Mouse (Mus musculus): Measurements from ENCODE around the gene Hnf4a. TPM values are rescaled to one million over a fixed set of nuclear protein-coding genes. Genes with fewer than 3 reads are reported as not detected.

The Hnf4a gene
- total and polyA plus RNA-seq, 3 experiments = 0.05 to 0.38 (median 0.17) TPM

- TF ChIP-seq POLR2AphosphoS5 (IDR thresholded peaks at IDR 0.05; ENCODE audit: insufficient replicate concordance, low read depth, low read length) = no peak
- no peak for TF ChIP-seq CTCF (IDR thresholded peaks at IDR 0.05; ENCODE audit: low read depth, low read length)
- no peak for TF ChIP-seq TAL1 (conservative IDR thresholded peaks at IDR 0.05; ENCODE audit: low read depth, low read length)
- TF ChIP-seq GATA1 (IDR thresholded peaks at IDR 0.05; ENCODE audit: borderline replicate concordance, low read length) = no peak
- no peak for TF ChIP-seq GATA2 (IDR thresholded peaks at IDR 0.05; ENCODE audit: borderline replicate concordance, low read depth, low read length)
- Histone ChIP-seq H3K4me3 (ENCODE audit: low read depth, low read length) (no peak overlapping the region), H3K27me3 (ENCODE audit: insufficient read depth, low read length) (peaks cover 5% of the 10 kb centered on the region; the same call in 1 of the 2 replicates), H3K4me1 (ENCODE audit: insufficient read depth, low read depth, low read length) (peaks cover 2% of the 10 kb centered on the region; the same call in 1 of the 2 replicates), H3K9me3 (replicated peaks) (no peaks in the 10 kb centered on the region), H3K36me3 (replicated peaks) (no peaks in the 10 kb centered on the region)
- ATAC-seq (ENCODE audit: extremely low read depth, insufficient number of reproducible peaks, low FRiP score, poor library complexity, severe bottlenecking) = no peak
- DNase-seq (ENCODE audit: low spot score) = no peak
Observed at GRCm38 (mm10) chr2:163558548-163558947, 51.9 kb downstream of the Hnf4a start.

- ATAC-seq (ENCODE audit: extremely low read depth, insufficient number of reproducible peaks, low FRiP score, poor library complexity, severe bottlenecking) (no peak), DNase-seq (ENCODE audit: low spot score) (no peak)
- TF ChIP-seq TAL1 (conservative IDR thresholded peaks at IDR 0.05; ENCODE audit: low read depth, low read length) (no peak), CTCF (IDR thresholded peaks at IDR 0.05; ENCODE audit: low read depth, low read length) (no peak)
- Histone ChIP-seq H3K36me3 (replicated peaks) (no peaks in the 10 kb centered on the region), H3K27me3 (ENCODE audit: insufficient read depth, low read length) (peaks cover 5% of the 10 kb centered on the region; the same call in 1 of the 2 replicates), H3K4me1 (ENCODE audit: insufficient read depth, low read depth, low read length) (no peaks in the 10 kb centered on the region), H3K9me3 (replicated peaks) (no peaks in the 10 kb centered on the region), H3K4me3 (ENCODE audit: low read depth, low read length) (no peak overlapping the region)
Observed at GRCm38 (mm10) chr2:163559236-163559635, 52.6 kb downstream of the Hnf4a start.

GRCm38 (mm10) chr2:163560247-163560646 lies 53.6 kb downstream of the Hnf4a start:
- no peaks in the 10 kb centered on the region for H3K36me3 ChIP-seq (replicated peaks)
- TF ChIP-seq GATA1 (IDR thresholded peaks at IDR 0.05; ENCODE audit: borderline replicate concordance, low read length) = no peak
- no peak for TF ChIP-seq CTCF (IDR thresholded peaks at IDR 0.05; ENCODE audit: low read depth, low read length)
- no peak for TF ChIP-seq POLR2AphosphoS5 (IDR thresholded peaks at IDR 0.05; ENCODE audit: insufficient replicate concordance, low read depth, low read length)
- TF ChIP-seq GATA2 (IDR thresholded peaks at IDR 0.05; ENCODE audit: borderline replicate concordance, low read depth, low read length) = no peak
- no peak for TF ChIP-seq TAL1 (conservative IDR thresholded peaks at IDR 0.05; ENCODE audit: low read depth, low read length)
- H3K4me1 ChIP-seq (ENCODE audit: insufficient read depth, low read depth, low read length) = no peaks in the 10 kb centered on the region
- ATAC-seq (ENCODE audit: extremely low read depth, insufficient number of reproducible peaks, low FRiP score, poor library complexity, severe bottlenecking) (no peak), DNase-seq (ENCODE audit: low spot score) (no peak)
- peaks cover 5% of the 10 kb centered on the region; the same call in 1 of the 2 replicates for H3K27me3 ChIP-seq (ENCODE audit: insufficient read depth, low read length)
- no peaks in the 10 kb centered on the region for H3K9me3 ChIP-seq (replicated peaks)
- H3K4me3 ChIP-seq (ENCODE audit: low read depth, low read length) = no peak overlapping the region

DNA sequence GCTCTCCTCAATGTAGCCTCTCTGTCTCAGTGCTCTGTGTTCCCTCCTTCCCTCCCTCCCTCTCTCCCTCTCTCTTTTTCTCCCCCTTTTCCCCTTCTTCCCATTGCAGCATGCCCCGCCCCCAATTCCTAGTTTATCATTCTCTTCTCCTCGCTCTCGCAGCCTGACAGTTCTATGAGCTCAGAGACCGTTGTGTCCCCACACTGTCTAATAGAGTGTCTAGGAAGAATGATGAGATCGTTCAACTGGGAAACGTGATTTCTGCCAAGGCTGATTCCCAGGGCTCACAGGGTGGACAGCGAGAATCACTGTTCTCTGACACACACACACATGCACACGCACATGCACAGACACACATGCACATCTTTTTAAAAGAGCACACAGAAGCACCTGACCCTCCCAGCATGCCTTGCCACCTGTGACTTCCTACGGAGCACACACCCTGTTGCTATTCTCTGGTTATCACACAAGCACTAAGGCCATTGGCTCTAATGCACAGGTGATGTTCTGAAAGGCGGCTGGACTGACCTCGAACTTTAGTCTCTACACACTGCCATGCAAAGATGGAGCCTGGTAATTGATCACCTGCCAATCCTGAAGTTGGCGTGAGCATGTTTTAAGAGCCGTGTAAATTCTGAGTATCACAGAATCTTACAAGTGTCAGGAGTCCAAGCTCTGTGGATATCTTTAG lies 54.8 kb downstream of the Hnf4a start:
- peaks cover 6% of the 10 kb centered on the region for H3K27me3 ChIP-seq (ENCODE audit: insufficient read depth, low read length)
- DNase-seq (ENCODE audit: low spot score) = no peak
- no peak overlapping the region for H3K4me3 ChIP-seq (ENCODE audit: low read depth, low read length)

DNA sequence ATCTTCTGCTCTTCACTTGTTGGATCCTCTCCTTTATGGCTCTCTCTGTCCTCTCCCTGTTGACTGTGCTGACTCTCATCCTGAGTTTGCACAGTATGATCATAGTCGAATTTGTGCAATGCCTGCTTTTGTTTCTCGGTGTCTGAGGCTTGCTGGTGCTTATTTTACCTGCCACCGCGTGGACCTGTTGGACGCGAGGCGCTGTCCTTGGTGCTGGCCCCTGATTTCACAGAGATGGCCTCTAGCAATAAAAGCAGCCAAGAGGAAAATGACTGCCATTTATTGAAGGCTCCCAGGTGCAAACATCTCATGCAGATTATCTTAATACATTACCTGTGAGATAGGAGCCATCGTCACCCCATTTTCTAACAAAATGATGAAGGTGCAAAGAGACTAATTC lies 58.0 kb downstream of the Hnf4a start:
- Histone ChIP-seq H3K27me3 (ENCODE audit: insufficient read depth, low read length) (peaks cover 6% of the 10 kb centered on the region), H3K9me3 (replicated peaks) (no peaks in the 10 kb centered on the region), H3K4me3 (ENCODE audit: low read depth, low read length) (no peak overlapping the region), H3K36me3 (replicated peaks) (no peaks in the 10 kb centered on the region), H3K4me1 (ENCODE audit: insufficient read depth, low read depth, low read length) (no peaks in the 10 kb centered on the region)
- ATAC-seq (ENCODE audit: extremely low read depth, insufficient number of reproducible peaks, low FRiP score, poor library complexity, severe bottlenecking) (no peak), DNase-seq (ENCODE audit: low spot score) (no peak)
- TF ChIP-seq GATA1 (IDR thresholded peaks at IDR 0.05; ENCODE audit: borderline replicate concordance, low read length) (no peak), GATA2 (IDR thresholded peaks at IDR 0.05; ENCODE audit: borderline replicate concordance, low read depth, low read length) (no peak), POLR2AphosphoS5 (IDR thresholded peaks at IDR 0.05; ENCODE audit: insufficient replicate concordance, low read depth, low read length) (no peak), TAL1 (conservative IDR thresholded peaks at IDR 0.05; ENCODE audit: low read depth, low read length) (no peak), CTCF (IDR thresholded peaks at IDR 0.05; ENCODE audit: low read depth, low read length) (no peak)

More for the DNA sequence above, 54.8 kb downstream of the Hnf4a start:
- Histone ChIP-seq H3K9me3 (replicated peaks) (no peaks in the 10 kb centered on the region), H3K4me1 (ENCODE audit: insufficient read depth, low read depth, low read length) (no peaks in the 10 kb centered on the region), H3K36me3 (replicated peaks) (no peaks in the 10 kb centered on the region)
- no peak for ATAC-seq (ENCODE audit: extremely low read depth, insufficient number of reproducible peaks, low FRiP score, poor library complexity, severe bottlenecking)
- TF ChIP-seq GATA1 (IDR thresholded peaks at IDR 0.05; ENCODE audit: borderline replicate concordance, low read length) (no peak), CTCF (IDR thresholded peaks at IDR 0.05; ENCODE audit: low read depth, low read length) (no peak), TAL1 (conservative IDR thresholded peaks at IDR 0.05; ENCODE audit: low read depth, low read length) (no peak), GATA2 (IDR thresholded peaks at IDR 0.05; ENCODE audit: borderline replicate concordance, low read depth, low read length) (no peak), POLR2AphosphoS5 (IDR thresholded peaks at IDR 0.05; ENCODE audit: insufficient replicate concordance, low read depth, low read length) (no peak)

DNA sequence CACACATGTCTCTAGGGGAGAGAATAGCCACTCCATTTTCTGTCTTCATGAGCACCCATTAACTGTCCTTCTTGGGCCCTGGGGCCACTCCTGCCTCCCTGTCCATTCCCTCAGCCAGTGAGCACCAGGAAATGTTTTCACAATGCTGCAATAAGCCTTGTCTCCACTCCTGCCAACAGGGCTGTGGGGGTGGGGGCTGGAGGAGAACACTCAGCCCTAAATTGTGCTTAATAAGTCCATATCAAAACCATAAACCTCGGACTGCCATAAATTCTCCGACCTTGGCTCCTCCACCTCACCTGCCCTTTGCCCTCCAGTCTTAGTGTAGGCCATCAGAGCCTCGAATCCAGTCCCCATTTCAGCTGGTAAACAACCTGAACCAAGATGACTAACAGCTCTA lies 67.7 kb downstream of the Hnf4a start:
- Histone ChIP-seq H3K27me3 (ENCODE audit: insufficient read depth, low read length) (peaks cover 12% of the 10 kb centered on the region; the same call in 1 of the 2 replicates), H3K4me1 (ENCODE audit: insufficient read depth, low read depth, low read length) (no peaks in the 10 kb centered on the region), H3K4me3 (ENCODE audit: low read depth, low read length) (no peak overlapping the region), H3K36me3 (replicated peaks) (no peaks in the 10 kb centered on the region), H3K9me3 (replicated peaks) (no peaks in the 10 kb centered on the region)
- ATAC-seq (ENCODE audit: extremely low read depth, insufficient number of reproducible peaks, low FRiP score, poor library complexity, severe bottlenecking) (no peak), DNase-seq (ENCODE audit: low spot score) (no peak)
- TF ChIP-seq POLR2AphosphoS5 (IDR thresholded peaks at IDR 0.05; ENCODE audit: insufficient replicate concordance, low read depth, low read length) (no peak), CTCF (IDR thresholded peaks at IDR 0.05; ENCODE audit: low read depth, low read length) (no peak), GATA2 (IDR thresholded peaks at IDR 0.05; ENCODE audit: borderline replicate concordance, low read depth, low read length) (no peak), GATA1 (IDR thresholded peaks at IDR 0.05; ENCODE audit: borderline replicate concordance, low read length) (no peak), TAL1 (conservative IDR thresholded peaks at IDR 0.05; ENCODE audit: low read depth, low read length) (no peak)
